Mouse (Mus musculus) liver (tissue): ENCODE results near the gene Rem1.

Experiments
- DNase-seq: peaks from one replicate; pipeline ENCODE4 v3.0.0-alpha.2; 2020; ENCODE audit warnings: mixed read lengths

Gene Rem1

GRCm38 (mm10) chr2:152678925-152679324 is 52.2 kb downstream of the Rem1 start:
- DNase-seq: no peak

GRCm38 (mm10) chr2:152679701-152680355 is 53.1 kb downstream of the Rem1 start:
- DNase-seq: no peak

GRCm38 (mm10) chr2:152683086-152683485 is 56.3 kb downstream of the Rem1 start:
- DNase-seq: no peak
